Mouse (Mus musculus) regulatory T cell (primary cell): ENCODE data around the gene Sbk2.

Experiments used
- in situ Hi-C: fragments of 300-600 bp; cut with MboI, MseI; formaldehyde crosslinking; loops from one replicate; pipeline ENCODE4 v1.15.1; 2025; ENCODE audit warnings: high pct_unique_total_duplicates

The Sbk2 gene

GRCm38 (mm10) chr7:4953815-4954445, 10.3 kb downstream of the Sbk2 start:
- in situ Hi-C loops, result no loop called here

- in situ Hi-C loops, result no loop called here
These were observed 13.5 kb downstream of the Sbk2 start for GRCm38 (mm10) chr7:4950561-4951342.

DNA sequence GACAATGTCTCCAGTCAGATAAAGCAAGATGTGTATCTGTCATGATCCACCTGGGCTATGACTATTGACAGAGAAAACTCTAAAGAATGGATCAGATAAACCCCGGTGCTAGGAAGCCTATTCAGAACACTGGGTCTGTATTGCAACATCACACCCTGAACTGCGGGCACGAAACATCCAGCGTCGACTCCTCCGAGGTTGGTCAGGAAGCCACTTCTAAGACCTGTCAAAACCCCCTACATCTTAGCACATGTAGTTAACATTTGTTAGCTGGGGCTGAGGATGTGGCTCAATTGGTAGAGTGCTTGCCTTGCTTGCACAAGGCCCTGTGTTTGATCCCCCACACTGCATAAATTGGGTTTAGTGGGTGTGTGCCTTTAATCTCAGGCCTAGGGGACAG, 15.8 kb downstream of the Sbk2 start:
- in situ Hi-C loops, result no loop called here

GRCm38 (mm10) chr7:4947855-4948254, 16.4 kb downstream of the Sbk2 start:
- in situ Hi-C loops, result no loop called here

GRCm38 (mm10) chr7:4943223-4943815, 20.9 kb downstream of the Sbk2 start:
- in situ Hi-C loops, result loop anchor here (5.0 kb wide), 1 partner anchor 109 kb away; the partner anchor contains the start of gene Zfp580

GRCm38 (mm10) chr7:4942673-4943072, 21.5 kb downstream of the Sbk2 start:
- in situ Hi-C loops, result loop anchor here (5.0 kb wide), 1 partner anchor 110 kb away; the partner anchor contains the start of gene Zfp580

- in situ Hi-C loops, result loop anchor here (5.0 kb wide), 1 partner anchor 112 kb away; the partner anchor contains the start of gene Zfp580
These were observed 24.1 kb downstream of the Sbk2 start for GRCm38 (mm10) chr7:4940068-4940479.

DNA sequence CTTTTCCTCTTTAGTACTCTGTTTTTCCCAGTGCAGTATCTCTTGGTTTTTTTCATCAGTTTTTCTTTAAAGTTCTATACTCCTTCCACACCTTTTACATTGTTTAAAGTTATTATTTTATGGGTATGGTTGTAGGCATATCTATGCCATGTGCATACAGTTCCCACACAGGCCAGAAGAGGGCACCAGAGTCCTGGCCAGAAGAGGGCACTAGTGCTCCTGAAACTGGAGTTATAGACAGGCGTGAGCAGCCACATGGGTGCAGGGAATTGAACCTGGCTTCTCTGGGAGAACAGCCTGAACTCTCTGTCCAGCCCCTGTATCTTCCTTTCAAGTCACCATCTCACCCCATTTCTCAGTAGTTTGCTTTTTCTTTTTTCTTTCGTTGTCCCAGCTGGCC, 25.8 kb downstream of the Sbk2 start:
- in situ Hi-C loops, result loop anchor here (10.0 kb wide), 1 partner anchor 234 kb away; no protein-coding TSS in a partner anchor

DNA sequence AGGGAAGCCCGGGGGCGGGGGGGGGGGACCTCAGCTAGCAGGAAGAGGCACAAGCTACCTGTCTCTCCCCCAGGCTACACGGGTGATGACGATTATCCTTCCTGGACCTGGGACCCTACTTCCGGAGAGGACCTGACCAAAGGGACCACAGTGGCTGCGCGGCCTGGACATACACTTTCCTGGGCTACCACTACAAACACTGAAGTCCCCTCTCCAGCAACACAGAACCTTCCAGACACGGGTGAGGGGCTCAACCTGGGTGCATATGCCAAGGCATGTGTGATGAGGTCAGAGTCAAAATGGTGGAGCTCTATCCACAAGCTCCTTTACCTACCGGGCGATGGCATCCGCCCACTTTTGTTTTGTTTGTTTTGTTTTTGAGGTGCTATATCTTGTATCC, 26.8 kb downstream of the Sbk2 start:
- in situ Hi-C loops, result loop anchor here (10.0 kb wide), 1 partner anchor 233 kb away; no protein-coding TSS in a partner anchor

DNA sequence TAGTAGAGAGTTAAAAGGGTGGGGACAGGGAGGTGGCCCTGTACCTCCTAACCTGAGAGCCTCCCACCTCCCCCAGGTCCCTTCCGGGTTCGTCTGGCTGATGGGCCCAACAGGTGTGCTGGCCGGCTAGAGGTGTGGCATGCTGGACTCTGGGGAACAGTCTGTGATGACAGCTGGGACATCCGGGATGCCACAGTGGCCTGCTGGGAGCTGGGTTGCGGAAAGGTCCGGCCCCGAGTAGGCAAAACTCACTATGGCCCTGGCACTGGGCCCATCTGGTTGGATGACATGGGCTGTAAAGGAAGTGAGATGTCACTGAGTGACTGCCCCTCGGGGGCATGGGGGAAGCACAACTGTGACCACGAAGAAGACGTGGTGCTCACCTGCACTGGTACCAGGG, 27.4 kb downstream of the Sbk2 start:
- in situ Hi-C loops, result loop anchor here (10.0 kb wide), 1 partner anchor 232 kb away; no protein-coding TSS in a partner anchor

DNA sequence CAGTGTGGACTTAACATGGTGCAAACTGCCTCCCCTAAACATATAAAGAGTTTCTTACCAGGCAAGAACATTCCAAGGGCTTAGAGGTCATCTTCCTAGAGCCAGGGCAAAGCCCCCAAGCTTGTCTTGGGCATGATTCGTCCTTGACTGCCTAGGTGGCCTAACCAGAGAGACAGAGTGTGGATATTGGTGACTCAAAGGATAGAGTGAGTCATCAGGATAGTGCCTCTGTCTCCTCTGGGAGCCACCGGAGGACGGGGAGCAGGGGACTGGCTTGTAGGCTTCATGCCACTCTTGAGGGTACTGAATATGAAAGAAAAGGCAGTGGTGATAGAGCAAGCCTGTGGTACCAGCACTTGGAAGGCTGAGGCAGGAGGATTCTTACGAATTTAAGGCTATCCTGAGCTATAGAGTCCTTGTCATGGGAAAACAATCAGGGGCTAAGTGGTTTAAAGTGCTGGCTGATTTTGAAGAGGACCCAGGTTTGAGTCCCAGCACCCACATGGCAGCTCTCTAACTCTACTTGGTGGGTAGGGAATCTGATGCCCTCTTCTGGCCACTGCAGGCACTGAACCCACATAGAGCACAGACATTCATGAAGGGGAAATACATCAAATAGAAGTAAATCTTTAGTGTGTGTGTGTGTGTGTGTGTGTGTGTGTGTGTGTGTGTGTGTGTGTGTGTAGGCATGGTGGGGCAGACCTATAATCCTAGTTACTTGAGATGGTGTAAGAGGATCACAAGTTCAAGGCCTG, 29.9 kb downstream of the Sbk2 start:
- in situ Hi-C loops, result loop anchor here (10.0 kb wide), 1 partner anchor 230 kb away; no protein-coding TSS in a partner anchor

GRCm38 (mm10) chr7:4933103-4933502, 31.1 kb downstream of the Sbk2 start:
- in situ Hi-C loops, result loop anchor here (10.0 kb wide), 1 partner anchor 228 kb away; no protein-coding TSS in a partner anchor

GRCm38 (mm10) chr7:4928323-4928722, 35.9 kb downstream of the Sbk2 start:
- in situ Hi-C loops, result loop anchor here (5.0 kb wide), 1 partner anchor 51 kb away; the partner anchor contains the start of gene Isoc2a

GRCm38 (mm10) chr7:4927711-4928110, 36.5 kb downstream of the Sbk2 start:
- in situ Hi-C loops, result loop anchor here (5.0 kb wide), 1 partner anchor 50 kb away; the partner anchor contains the start of gene Isoc2a

- in situ Hi-C loops, result loop anchor here (5.0 kb wide), 1 partner anchor 50 kb away; the partner anchor contains the start of gene Isoc2a
These were observed 37.4 kb downstream of the Sbk2 start for GRCm38 (mm10) chr7:4926849-4927248.

DNA sequence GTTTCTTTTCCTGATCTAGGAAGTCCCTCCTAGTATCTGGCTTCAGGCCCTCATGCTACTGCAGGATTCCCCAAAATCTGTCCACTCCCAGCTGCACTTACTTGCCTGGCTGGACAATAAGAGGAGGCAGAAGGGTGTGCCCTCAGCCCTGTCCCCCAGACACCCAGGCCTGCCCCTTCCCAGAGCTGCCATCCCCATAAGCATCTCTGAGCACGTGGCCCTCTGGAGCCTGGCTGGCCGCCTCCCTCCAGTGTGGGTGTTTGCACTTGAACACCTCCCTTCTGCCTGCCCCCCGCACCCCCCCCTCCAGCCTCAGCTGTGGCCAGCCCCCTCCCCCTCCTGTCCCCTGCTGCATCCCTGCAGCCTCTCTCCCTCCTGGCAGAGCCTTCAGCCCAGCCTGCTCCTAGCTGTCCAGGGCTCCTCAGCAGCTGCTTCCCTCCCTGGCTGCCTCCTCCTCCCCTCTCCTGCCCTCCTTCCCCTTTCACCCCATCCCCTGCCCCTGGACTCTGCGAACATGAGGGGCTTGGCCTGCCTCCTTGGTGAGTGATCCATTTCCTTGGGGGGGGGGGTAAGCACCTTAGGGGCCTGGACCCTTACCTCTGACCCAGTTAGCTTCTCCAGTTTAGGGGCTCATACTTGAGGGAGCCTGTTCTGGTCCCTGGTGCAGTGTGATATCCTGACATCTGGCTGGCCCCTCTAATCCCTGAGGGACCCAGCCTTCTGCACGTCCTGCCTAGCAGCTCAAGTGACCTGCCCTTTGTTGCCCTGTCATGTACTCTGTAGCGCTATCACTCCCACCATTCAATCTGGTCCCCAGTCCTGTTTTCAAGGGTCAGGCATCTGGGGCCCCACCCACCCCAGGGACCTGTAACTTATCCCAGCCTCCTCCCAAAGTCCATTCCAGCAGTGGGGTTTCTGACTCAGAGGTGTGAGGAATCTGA, 38.5 kb downstream of the Sbk2 start, which contains the start of gene Ssc5d:
Gene Ssc5d, plus strand, starts transcription at position 345 of the 941 bp plus-strand sequence.
- in situ Hi-C loops, result loop anchor here (5.0 kb wide), 1 partner anchor 48 kb away; the partner anchor contains the start of gene Isoc2a

GRCm38 (mm10) chr7:4924891-4925301, 39.3 kb downstream of the Sbk2 start:
- in situ Hi-C loops, result loop anchor here (5.0 kb wide), 1 partner anchor 48 kb away; the partner anchor contains the start of gene Isoc2a

DNA sequence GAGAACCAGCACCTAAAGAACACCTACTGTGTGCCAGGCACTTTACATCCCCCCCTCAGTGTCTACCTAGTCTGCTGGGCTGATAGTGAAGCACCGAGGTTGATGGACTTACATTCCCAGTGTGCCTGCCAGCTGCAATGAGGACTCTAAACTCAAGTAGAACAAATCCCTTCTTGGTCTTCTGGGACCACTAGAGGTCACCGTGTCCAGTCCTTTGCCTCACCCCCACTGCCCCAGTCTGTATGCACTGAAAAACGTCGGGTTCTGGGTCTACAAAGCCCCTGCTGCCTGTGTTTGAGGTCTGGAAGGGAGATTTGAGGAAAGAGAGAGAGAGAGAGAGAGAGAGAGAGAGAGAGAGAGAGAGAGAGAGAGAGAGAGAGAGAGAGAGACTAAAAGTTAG, 39.7 kb downstream of the Sbk2 start:
- in situ Hi-C loops, result no loop called here

- in situ Hi-C loops, result no loop called here
These were observed 40.4 kb downstream of the Sbk2 start for GRCm38 (mm10) chr7:4923586-4924364.
